8 mouse cellular contexts compared by ENCODE assay signal in genomic region chr10:82909382-82909781, GRCm38 (mm10). TPM values are rescaled to one million over a fixed set of nuclear protein-coding genes. Genes with fewer than 3 reads are reported as not detected.
DNase-seq lines count a peak whose midpoint lies in the region; ATAC-seq and TF ChIP-seq lines count a peak whose summit lies in the region.

No protein-coding gene starts in this region.

- no peaks in the 10 kb centered on the region for H3K27me3 ChIP-seq in limb, embryonic 11.5 days (ENCODE audit: control insufficient read depth, insufficient read depth, low read length)
- no peaks in the 10 kb centered on the region for H3K27me3 ChIP-seq in midbrain, postnatal 0 days (ENCODE audit: insufficient read depth, low read length)

- peak; percentile 67 for ATAC-seq in common myeloid progenitor, adult 5-6 weeks (replicated peaks; ENCODE audit: low read depth, poor library complexity, severe bottlenecking)
- ATAC-seq in limb, embryonic 11.5 days (ENCODE audit: insufficient number of reproducible peaks, low FRiP score, low TSS enrichment, low read depth), result no peak
- ATAC-seq in midbrain, postnatal 0 days (ENCODE audit: low FRiP score), result peak; percentile 66

- no peaks in the 10 kb centered on the region for H3K9me3 ChIP-seq in limb, embryonic 11.5 days (ENCODE audit: control insufficient read depth, low read length)
- no peaks in the 10 kb centered on the region for H3K9me3 ChIP-seq in midbrain, postnatal 0 days (ENCODE audit: low read length)

- TF ChIP-seq CTCF in midbrain, postnatal 0 days (IDR thresholded peaks at IDR 0.05), result peak; percentile 87

- no peak overlapping the region for H3K4me3 ChIP-seq in limb, embryonic 11.5 days (ENCODE audit: low read depth, low read length)
- no peak overlapping the region for H3K4me3 ChIP-seq in midbrain, postnatal 0 days (ENCODE audit: low read depth, low read length)

- H3K36me3 ChIP-seq in limb, embryonic 11.5 days (ENCODE audit: control insufficient read depth, insufficient read depth, low read length), result no peaks in the 10 kb centered on the region
- no peaks in the 10 kb centered on the region for H3K36me3 ChIP-seq in midbrain, postnatal 0 days (ENCODE audit: insufficient read depth, low read length)

- no peak overlapping the region for H3K27ac ChIP-seq in limb, embryonic 11.5 days (replicated peaks; ENCODE audit: low read depth, low read length)
- no peak overlapping the region for H3K27ac ChIP-seq in midbrain, postnatal 0 days (ENCODE audit: low read depth, low read length)

- no peak overlapping the region for H3K9ac ChIP-seq in limb, embryonic 11.5 days (ENCODE audit: low read length)
- H3K9ac ChIP-seq in midbrain, postnatal 0 days (replicated peaks; ENCODE audit: low read length, poor library complexity, severe bottlenecking), result no peak overlapping the region

- 19% methylated on average over 9 of the region's 9 CpGs for WGBS in limb, embryonic 11.5 days
- 14% methylated on average over 9 of the region's 9 CpGs for WGBS in midbrain, postnatal 0 days

- H3K4me1 ChIP-seq in limb, embryonic 11.5 days (ENCODE audit: control insufficient read depth, insufficient read depth, low read length), result no peaks in the 10 kb centered on the region
- H3K4me1 ChIP-seq in midbrain, postnatal 0 days (ENCODE audit: insufficient read depth, low read length), result no peaks in the 10 kb centered on the region

- DNase-seq in urinary bladder, postnatal 14 days (ENCODE audit: low spot score), result peak; percentile 68
- no peak for DNase-seq in urinary bladder, adult 2 months (ENCODE audit: low spot score)
- DNase-seq in gastrocnemius, postnatal 10 days, result peak; percentile 64
- peak; percentile 33 for DNase-seq in kidney, adult 11 months
- DNase-seq in limb, embryonic 11.5 days (ENCODE audit: low spot score), result peak; percentile 85
- peak; percentile 82 for DNase-seq in midbrain, postnatal 0 days (ENCODE audit: low spot score)
- peak; percentile 15 to 44 for DNase-seq in spleen, postnatal 36 days (ENCODE audit: low spot score in 2 of 2)

- H3K4me2 ChIP-seq in limb, embryonic 11.5 days (ENCODE audit: low read depth, severe bottlenecking), result peak overlapping the region; percentile 26; the same call in 1 of the 2 replicates
- H3K4me2 ChIP-seq in midbrain, postnatal 0 days (ENCODE audit: low read depth, low read length, poor library complexity, severe bottlenecking), result peak overlapping the region; percentile 37; the same call in 1 of the 2 replicates

RNA-seq across cellular contexts. Expression of gene Eid3, which starts 43.0 kb away (rescaled TPM):
- polyA plus RNA-seq in urinary bladder, adult 2 months (2012; rRNA removed), result 0.22 and 0.77 TPM in 2 replicates
- total RNA-seq in common myeloid progenitor, adult 5-6 weeks (2017), result 3.3 and 3.6 TPM in 2 replicates
- total RNA-seq in gastrocnemius, postnatal 10 days (2021), result 1 to 10 TPM in 1 of 2 experiments, under 1 TPM in 1; 0.78 to 2.3 TPM
- 0.52 and 0.62 TPM in 2 replicates for polyA plus RNA-seq in limb, embryonic 11.5 days (2014; fragmentation: Nextera tagmentation; extraction: Ambion mirVana)
- 1.9 and 2.0 TPM in 2 replicates for total RNA-seq in midbrain, postnatal 0 days (2014; rRNA removed)
- polyA plus RNA-seq in midbrain, postnatal 0 days (2015; fragmentation: Nextera tagmentation; extraction: Ambion mirVana), result 0.17 and 0.23 TPM in 2 replicates
